Mouse (Mus musculus) ES-Bruce4 (cell line): ENCODE results near the gene Grk4. TPM values are rescaled to one million over a fixed set of nuclear protein-coding genes. Genes with fewer than 3 reads are reported as not detected.

ENCODE experiments used
- H3K27ac ChIP-seq: 2 replicates; pipeline ENCODE4 v1.5.1; 2012; ENCODE audit warnings: low read length, inconsistent platforms; ENCODE audit not compliant: insufficient read depth
- H3K27me3 ChIP-seq: 2 replicates; pipeline ENCODE4 v1.6.1; 2012; ENCODE audit warnings: mild to moderate bottlenecking, low read length, inconsistent platforms; ENCODE audit not compliant: control insufficient read depth, poor library complexity, insufficient read depth, severe bottlenecking
- H3K36me3 ChIP-seq: 2 replicates; pipeline ENCODE4 v1.6.1; 2012; ENCODE audit warnings: inconsistent platforms, mild to moderate bottlenecking, low read length, moderate library complexity; ENCODE audit not compliant: control insufficient read depth, poor library complexity, insufficient read depth, severe bottlenecking
- H3K4me1 ChIP-seq: one replicate; pipeline ENCODE4 v1.8.1; 2011; ENCODE audit warnings: low read length; ENCODE audit not compliant: control insufficient read depth, insufficient read depth
- H3K4me3 ChIP-seq: 2 replicates; pipeline ENCODE4 v1.5.1; 2011; ENCODE audit warnings: low read depth, mild to moderate bottlenecking, low read length
- H3K9ac ChIP-seq: 2 replicates; pipeline ENCODE4 v1.6.1; 2012; ENCODE audit warnings: low read depth, mild to moderate bottlenecking, inconsistent platforms; ENCODE audit not compliant: poor library complexity, severe bottlenecking
- H3K9me3 ChIP-seq: replicated peaks from 2 replicates; pipeline ENCODE4 v1.6.1; 2012; ENCODE audit warnings: mild to moderate bottlenecking, low read length, inconsistent platforms; ENCODE audit not compliant: control insufficient read depth, poor library complexity, insufficient read depth, severe bottlenecking
- CTCF ChIP-seq: IDR thresholded peaks from one replicate; pipeline ENCODE4 v1.8.1; 2011; ENCODE audit warnings: low read depth, low read length
- EP300 ChIP-seq: IDR thresholded peaks from 2 replicates; pipeline ENCODE4 v1.6.1; 2011; ENCODE audit warnings: low read depth, low read length; ENCODE audit not compliant: insufficient read depth
- POLR2A ChIP-seq: IDR thresholded peaks from one replicate; pipeline ENCODE4 v1.8.1; 2011; ENCODE audit warnings: low read length; ENCODE audit not compliant: insufficient read depth
- polyA plus RNA-seq: library from polyadenylated mRNA; stranded (reverse); fragments of >200 nt; gene quantifications from 2 replicates; pipeline ENCODE4 v1.2.4, GENCODE M21; 2011; ENCODE audit warnings: low read depth; ENCODE audit not compliant: missing spikeins, insufficient read depth, insufficient read length

Grk4 gene
- polyA plus RNA-seq, 1 experiment: 0.25 TPM

GRCm38 (mm10) chr5:34800292-34800953 is 140.2 kb downstream of the Grk4 start:
- no peaks in the 10 kb centered on the region for H3K27me3 ChIP-seq
- no peaks in the 10 kb centered on the region for H3K4me1 ChIP-seq
- peaks cover 19% of the 10 kb centered on the region for H3K36me3 ChIP-seq
- no peak overlapping the region for H3K9ac ChIP-seq
- TF ChIP-seq POLR2A: no peak
- no peak for TF ChIP-seq CTCF
- no peak for TF ChIP-seq EP300
- no peak overlapping the region for H3K4me3 ChIP-seq
- no peaks in the 10 kb centered on the region for H3K9me3 ChIP-seq
- no peak overlapping the region for H3K27ac ChIP-seq

Other genes starting within 250 kb of the Grk4 start
- 10.1 and 14.0 TPM in 2 replicates for gene Tnip2, start 146.4 kb upstream of the Grk4 start, polyA plus RNA-seq
- 2.6 and 2.8 TPM in 2 replicates for gene Sh3bp2, start 134.5 kb upstream of the Grk4 start, polyA plus RNA-seq
- 71.7 and 76.9 TPM in 2 replicates for gene Add1, start 86.7 kb upstream of the Grk4 start, polyA plus RNA-seq
- 70.1 and 91.6 TPM in 2 replicates for gene Mfsd10, start 23.2 kb upstream of the Grk4 start, polyA plus RNA-seq
- gene Nop14, start 231 bp upstream of the Grk4 start, polyA plus RNA-seq: 80.7 and 82.6 TPM in 2 replicates
- 42.1 and 42.3 TPM in 2 replicates for gene Htt, start 101.4 kb downstream of the Grk4 start, polyA plus RNA-seq
- gene Msantd1, start 247.6 kb downstream of the Grk4 start, polyA plus RNA-seq: 1.4 TPM in 1 of 2 replicates, not detected in the other